Mouse (Mus musculus) limb, embryonic 10.5 days (tissue): ENCODE data around the gene Esp4. TPM values are rescaled to one million over a fixed set of nuclear protein-coding genes. Genes with fewer than 3 reads are reported as not detected.
"Not testable (repeated sequence)": the region's sequence is repeated elsewhere in the genome, so short reads cannot be mapped to it uniquely, and the experiment has no call there.

ENCODE experiments used
- DNase-seq: peaks from one replicate; pipeline ENCODE4 v3.0.0-alpha.2; 2017; ENCODE audit warnings: low spot score
- H3K27ac ChIP-seq: fragments of 300-500 bp; sonication (generic); 2 replicates; pipeline ENCODE4 v1.5.1; 2016; ENCODE audit warnings: mild to moderate bottlenecking
- H3K27me3 ChIP-seq: fragments of 300-500 bp; sonication (generic); 2 replicates; pipeline ENCODE4 v1.6.1; 2016; ENCODE audit warnings: low read depth, mild to moderate bottlenecking; ENCODE audit not compliant: poor library complexity, severe bottlenecking
- H3K36me3 ChIP-seq: fragments of 300-500 bp; sonication (generic); 2 replicates; pipeline ENCODE4 v1.6.1; 2016; ENCODE audit warnings: mild to moderate bottlenecking, moderate library complexity
- H3K4me1 ChIP-seq: fragments of 300-500 bp; sonication (generic); 2 replicates; pipeline ENCODE4 v1.6.1; 2016
- H3K4me3 ChIP-seq: fragments of 300-500 bp; sonication (generic); 2 replicates; pipeline ENCODE4 v1.5.1; 2016; ENCODE audit warnings: mild to moderate bottlenecking, moderate library complexity
- H3K9me3 ChIP-seq: fragments of 300-500 bp; sonication (generic); replicated peaks from 2 replicates; pipeline ENCODE4 v1.6.1; 2016; ENCODE audit warnings: mild to moderate bottlenecking
- WGBS: fragments of 180-500 bp; shearing (Covaris S2); methylation state at CpG from one replicate; pipeline ENCODE4 v1.1.7; 2016; 5-methylcytosine and 5-hydroxymethylcytosine counted together
- polyA plus RNA-seq: library from polyadenylated mRNA; unstranded; fragments of >200 nt; fragmentation: Nextera tagmentation; extraction: Ambion mirVana; gene quantifications from 2 replicates; pipeline ENCODE4 v1.2.1, GENCODE M21; 2016

The Esp4 gene
- not detected in 2 replicates for polyA plus RNA-seq

DNA sequence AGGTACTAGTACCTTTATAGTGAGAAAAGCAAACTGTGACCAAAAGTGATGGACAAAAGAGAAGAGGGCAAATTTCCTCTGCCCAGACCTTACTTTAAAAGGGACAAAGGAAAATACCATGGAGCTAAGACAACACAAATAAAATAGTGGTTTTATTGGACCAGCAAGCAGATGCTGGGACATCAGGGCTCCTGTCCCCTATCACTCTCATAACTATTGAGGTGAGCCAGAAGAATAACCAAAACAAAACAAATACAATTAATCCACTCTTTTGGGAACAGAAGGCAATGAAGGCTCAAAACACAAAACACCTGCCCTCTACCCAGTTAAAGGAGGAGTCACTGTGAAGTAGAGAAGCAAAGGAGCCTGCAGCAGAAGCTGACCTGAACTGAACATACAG is at the start of gene Esp4:
Gene Esp4 (plus strand): TSS at position 301 of the 400 bp plus-strand sequence.
- Histone ChIP-seq H3K4me1 (no peaks in the 10 kb centered on the region), H3K4me3 (no peak within 1 kb of the TSS), H3K27me3 (no peaks in the 10 kb centered on the region), H3K27ac (no peak within 1 kb of the TSS), H3K36me3 (no peaks in the 10 kb centered on the region), H3K9me3 (no peaks in the 10 kb centered on the region)
- DNase-seq = no peak

DNA sequence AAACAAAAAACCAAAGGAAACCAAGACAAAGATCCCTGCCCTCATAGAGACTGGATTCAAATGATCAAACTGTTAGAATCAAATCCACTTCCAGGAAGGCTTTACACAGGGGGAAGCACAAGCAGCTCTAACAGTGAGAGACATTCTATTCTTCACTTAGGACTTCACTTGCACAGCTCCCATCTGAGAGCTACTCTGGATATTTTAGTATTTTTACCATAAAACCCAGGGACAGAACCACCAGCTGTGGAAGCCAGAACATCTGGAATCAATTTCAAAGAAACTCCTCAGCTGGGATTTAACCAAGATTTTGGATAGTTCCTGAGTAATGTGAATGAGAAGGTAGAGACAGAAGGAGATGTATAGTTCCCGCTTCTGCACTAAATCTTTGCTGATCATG is 44.9 kb upstream of the Esp4 start:
- Histone ChIP-seq H3K4me3 (no peak overlapping the region), H3K9me3 (no peaks in the 10 kb centered on the region), H3K27me3 (no peaks in the 10 kb centered on the region), H3K27ac (no peak overlapping the region), H3K36me3 (no peaks in the 10 kb centered on the region), H3K4me1 (peaks cover 9% of the 10 kb centered on the region; the same call in 1 of the 2 replicates)
- WGBS = 66% methylated on average over 1 of the region's 1 CpGs
- DNase-seq = no peak

DNA sequence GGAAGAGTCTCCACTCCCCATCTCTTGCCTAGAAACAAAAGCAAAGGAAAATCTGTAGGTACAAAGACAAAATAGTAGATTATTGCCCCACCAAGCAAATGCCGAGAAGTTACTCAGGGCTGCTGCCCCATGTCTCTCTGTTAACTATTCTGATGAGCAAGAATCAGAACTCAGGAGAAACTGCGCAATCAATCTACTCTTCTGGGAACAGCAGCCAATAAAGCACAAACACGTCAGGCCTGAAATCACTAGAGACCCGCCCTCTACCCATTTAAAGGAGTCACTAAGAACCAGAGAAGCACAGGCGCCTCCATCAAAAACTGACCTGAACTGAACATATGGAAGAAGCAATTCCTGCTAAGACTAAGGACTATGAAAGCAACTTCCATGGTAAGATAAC is 37.2 kb upstream of the Esp4 start, which contains the start of gene Esp6:
Gene Esp6 (plus strand): TSS at position 301 of the 400 bp plus-strand sequence.
- Histone ChIP-seq H3K4me1 (no peaks in the 10 kb centered on the region), H3K36me3 (no peaks in the 10 kb centered on the region), H3K27me3 (no peaks in the 10 kb centered on the region), H3K27ac (no peak within 1 kb of the TSS), H3K4me3 (no peak within 1 kb of the TSS), H3K9me3 (no peaks in the 10 kb centered on the region)
- WGBS = 80% methylated on average over 5 of the region's 5 CpGs
- no peak for DNase-seq

DNA sequence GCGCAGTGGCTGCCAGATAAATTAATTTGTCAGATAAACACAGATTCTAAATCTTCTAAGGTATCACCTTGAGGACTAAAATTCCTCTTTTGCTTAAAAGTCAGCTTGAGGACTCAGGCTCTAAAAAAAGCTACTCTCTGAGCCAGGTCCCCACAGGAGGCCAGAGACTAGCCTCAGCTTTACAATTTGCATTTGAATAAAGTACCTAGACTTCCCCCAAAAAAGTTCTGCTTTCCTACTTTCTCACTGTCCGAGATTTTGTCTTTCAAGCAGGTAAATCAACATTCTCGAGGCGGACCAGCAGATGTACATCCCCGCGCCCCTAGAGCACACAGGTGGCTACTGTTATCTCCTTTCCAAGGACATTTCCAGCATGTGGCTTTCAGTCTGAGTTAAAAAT is 14.5 kb upstream of the Esp4 start:
- not testable (repeated sequence) for H3K4me1 ChIP-seq, H3K36me3 ChIP-seq, DNase-seq, H3K9me3 ChIP-seq, H3K27ac ChIP-seq, H3K27me3 ChIP-seq, H3K4me3 ChIP-seq
- WGBS = 52% methylated on average over 6 of the region's 6 CpGs

DNA sequence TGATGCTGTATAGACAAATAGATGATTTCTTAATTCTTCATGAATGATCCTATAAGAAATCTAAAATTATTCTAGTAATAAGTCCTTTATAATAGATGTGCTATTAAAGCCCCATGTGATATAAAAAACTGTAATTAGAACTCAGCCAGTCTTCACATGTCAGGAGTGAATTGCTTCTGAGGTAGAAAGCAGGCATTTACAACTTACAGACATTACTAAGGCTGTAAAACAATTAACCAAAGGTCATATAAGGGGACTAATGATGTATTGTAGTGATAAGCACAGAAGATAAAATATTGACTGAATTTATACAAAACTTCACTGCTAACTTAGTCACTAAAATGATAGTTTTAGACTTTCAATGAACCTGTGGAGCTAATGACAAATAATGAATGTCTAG is 7.1 kb upstream of the Esp4 start:
- H3K4me3 ChIP-seq = no peak overlapping the region

DNA sequence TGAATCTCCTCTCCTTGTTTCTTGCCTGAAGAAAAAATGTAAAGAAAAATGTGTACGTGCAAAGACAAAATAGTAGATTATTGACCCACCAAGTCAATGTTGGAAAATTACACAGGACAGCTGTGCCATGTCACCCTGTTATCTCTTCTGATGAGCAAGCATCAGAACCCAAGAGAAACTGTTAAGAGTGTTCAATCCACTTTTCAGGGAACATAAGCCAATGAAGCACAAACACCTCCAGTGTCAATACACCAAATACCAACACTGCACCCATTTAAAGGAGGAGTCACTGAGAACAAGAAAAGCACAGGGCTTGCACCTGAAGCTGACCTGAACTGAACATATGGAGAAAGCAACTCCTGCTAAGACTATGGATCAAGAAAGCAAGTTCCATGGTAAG is 33.4 kb downstream of the Esp4 start, which contains the start of gene Esp3:
Gene Esp3 (plus strand): TSS at position 301 of the 400 bp plus-strand sequence.
- H3K36me3 ChIP-seq, DNase-seq, H3K27me3 ChIP-seq, H3K9me3 ChIP-seq, H3K27ac ChIP-seq, H3K4me1 ChIP-seq, H3K4me3 ChIP-seq: not testable (repeated sequence)
- 97% methylated on average over 1 of the region's 1 CpGs for WGBS

More for the DNA sequence above, 7.1 kb upstream of the Esp4 start:
- no peak for DNase-seq
- Histone ChIP-seq H3K36me3 (no peaks in the 10 kb centered on the region), H3K4me1 (no peaks in the 10 kb centered on the region), H3K27ac (no peak overlapping the region), H3K27me3 (no peaks in the 10 kb centered on the region), H3K9me3 (no peaks in the 10 kb centered on the region)

Other genes starting within 250 kb of the Esp4 start
- not detected in 2 replicates for gene Esp8, start 78.6 kb upstream of the Esp4 start, polyA plus RNA-seq
- not detected in 2 replicates for gene Esp6, start 37.1 kb upstream of the Esp4 start, polyA plus RNA-seq
- gene Esp3, start 33.5 kb downstream of the Esp4 start, polyA plus RNA-seq = not detected in 2 replicates
- gene Esp1, start 128.5 kb downstream of the Esp4 start, polyA plus RNA-seq = not detected in 2 replicates
- gene Crisp2, start 208.4 kb downstream of the Esp4 start, polyA plus RNA-seq = not detected in 2 replicates
- 5.4 and 5.5 TPM in 2 replicates for gene Rhag, start 212.5 kb downstream of the Esp4 start, polyA plus RNA-seq